Mouse (Mus musculus) cerebellum, postnatal 4 days (tissue): ENCODE measurements around the gene Sys1.

Experiments
- DNase-seq, 2 experiments: peaks; one replicate each; pipeline ENCODE4 v3.0.0; 2022; ENCODE audit warnings: low spot score in 2 of 2, mixed read lengths in 1 of 2

Sys1 gene

DNA sequence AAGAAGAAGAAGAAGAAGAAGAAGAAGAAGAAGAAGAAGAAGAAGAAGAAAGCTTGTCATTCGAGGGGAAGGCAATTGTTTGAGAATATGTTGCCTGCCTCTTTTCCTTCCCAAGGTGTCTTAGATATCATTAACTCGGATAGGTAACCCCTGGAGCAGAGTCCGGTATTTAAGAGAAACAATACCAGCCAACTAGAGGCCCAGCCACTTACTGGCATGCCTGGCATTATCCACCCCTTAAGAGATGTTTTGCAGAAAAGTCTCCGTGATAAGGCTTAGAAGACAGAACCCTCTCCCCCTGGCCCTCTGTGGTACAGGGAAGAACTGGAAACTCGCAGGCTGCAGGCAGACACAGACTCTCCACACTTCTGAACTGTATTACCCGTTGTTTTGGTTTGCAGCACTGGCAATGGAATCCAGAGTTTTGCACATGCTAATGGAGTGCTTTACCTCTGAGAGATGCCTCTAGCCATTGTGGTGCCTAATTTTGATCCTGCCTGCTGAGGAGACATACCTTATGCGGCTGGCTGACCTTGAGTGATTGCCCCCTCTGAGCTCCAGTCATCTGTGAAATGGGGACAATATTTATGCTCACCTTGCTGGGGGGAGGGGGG, 2.8 kb upstream of the Sys1 start:
- no peak for DNase-seq

DNA sequence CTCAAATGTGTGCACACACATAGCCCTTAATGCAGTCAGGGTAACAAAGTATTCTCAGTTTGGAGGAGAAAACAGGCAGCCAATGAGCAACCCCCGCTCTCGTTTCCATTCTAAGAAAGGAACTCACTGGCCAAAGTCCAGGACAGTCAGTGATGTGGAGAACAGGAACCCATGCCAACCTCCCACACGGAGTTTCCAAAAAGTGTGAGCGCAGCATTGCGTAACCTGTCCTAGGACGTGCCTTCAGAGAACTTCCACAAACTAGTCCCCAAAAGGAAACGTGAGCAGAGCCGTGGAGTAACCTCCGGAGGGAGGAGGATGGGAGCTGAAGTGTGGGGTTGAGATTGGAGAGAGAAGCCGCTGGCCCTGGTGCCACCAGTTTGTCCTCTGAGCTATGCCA, 1.9 kb upstream of the Sys1 start:
- no peak for DNase-seq

GRCm38 (mm10) chr2:164455421-164456190, 1.2 kb upstream of the Sys1 start:
- no peak for DNase-seq

GRCm38 (mm10) chr2:164456413-164456812, 351 bp upstream of the Sys1 start:
- no peak for DNase-seq

DNA sequence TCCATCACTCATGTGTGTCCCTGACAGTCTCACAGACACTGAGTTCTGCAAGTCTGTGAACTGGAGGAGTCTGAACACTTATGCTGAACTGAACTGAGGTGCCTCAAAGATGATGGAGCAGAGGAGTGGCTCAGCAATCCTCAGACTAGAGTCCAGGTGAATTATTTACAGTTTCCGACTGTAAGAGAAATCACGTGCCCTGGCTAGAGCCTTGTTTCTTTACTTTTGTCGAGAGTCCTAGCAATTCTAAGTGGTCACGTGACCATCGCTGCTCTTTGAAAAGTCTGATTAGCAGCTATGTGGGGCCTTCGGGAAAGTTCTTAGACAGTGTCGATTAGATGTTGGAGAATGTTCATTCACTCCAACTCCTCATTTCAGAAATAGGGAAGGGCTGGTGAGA, 1.2 kb downstream of the Sys1 start:
- DNase-seq, result no peak

DNA sequence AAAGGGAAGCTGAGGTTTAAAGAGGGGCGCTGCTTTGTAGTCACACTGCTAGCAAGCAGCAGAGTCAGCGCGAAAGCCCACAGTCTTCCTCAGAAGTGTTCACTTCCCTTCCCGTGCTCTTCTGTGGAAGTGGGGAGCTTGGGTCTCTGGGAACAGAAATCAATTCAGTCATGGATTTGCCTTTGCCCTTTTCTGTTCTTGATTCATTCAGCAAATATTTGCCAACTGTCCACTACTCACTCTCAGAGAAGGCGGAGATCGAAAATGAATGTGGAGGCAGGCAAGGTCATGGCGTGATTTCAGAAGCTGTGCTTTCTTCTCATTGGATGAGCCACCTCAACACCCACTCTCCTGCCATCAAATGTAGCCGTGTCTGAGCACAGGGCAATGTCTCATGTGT, 1.8 kb downstream of the Sys1 start:
- DNase-seq, result no peak

DNA sequence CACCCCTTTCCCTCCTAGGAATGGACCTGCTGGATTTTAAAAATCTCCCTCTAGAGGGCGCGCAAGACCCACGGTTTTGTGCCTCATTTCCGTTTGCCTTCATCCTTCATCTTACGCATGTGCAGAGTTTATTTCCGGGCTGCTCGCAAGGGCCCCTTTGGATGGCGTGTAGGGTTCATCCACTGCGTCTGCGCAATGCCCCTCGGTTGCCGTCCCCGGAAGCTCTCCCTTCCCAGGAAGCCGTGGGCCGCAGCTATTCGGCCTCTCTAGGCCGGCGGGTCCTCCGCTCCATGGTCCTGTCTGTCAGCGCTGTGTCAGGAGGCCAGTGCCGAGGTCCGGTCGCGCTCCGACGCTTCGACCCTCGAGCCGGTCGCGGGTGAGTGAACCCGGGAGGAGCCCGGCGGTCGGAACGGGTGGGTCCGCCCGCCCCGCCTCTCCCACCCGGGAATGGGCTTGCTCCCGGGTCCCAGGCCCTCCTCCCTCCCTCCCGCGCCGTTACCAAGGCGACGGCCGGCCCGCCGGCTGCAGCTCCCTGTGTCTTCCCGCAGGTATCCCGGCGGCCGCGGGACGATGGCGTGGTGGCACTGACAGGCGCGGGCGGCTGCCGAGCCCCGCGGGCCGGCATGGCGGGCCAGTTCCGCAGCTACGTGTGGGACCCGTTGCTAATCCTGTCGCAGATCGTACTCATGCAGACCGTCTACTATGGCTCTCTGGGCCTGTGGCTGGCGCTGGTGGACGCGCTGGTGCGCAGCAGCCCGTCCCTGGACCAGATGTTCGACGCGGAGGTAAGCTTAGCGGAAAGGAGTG, 4.2 kb downstream of the Sys1 start, which contains the start of gene Gm20458:
TSS of gene Gm20458 (plus strand) at position 223 of the 807 bp plus-strand sequence.
- DNase-seq, result peak; percentile 80 to 93

DNA sequence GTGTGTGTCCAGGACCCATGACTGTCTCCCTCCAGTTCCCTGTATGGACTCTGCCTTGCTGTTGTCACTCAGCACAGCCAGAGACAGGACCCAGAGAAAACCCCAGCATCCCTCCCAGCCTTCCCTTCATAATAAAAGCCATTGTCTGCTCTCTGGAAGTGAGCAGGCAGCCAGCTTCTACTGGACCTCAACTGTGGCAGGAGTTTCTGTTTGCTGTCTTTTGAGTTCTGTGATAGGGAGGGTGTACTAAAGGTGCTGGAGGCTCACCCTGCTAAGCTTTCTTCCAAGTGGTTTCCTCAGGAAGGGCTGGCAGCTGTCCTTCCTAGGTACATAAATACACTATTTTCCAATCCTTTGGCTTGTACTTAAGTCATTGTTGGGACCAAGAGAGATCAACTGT, 8.4 kb downstream of the Sys1 start:
- no peak for DNase-seq

- DNase-seq, result no peak
Measured at GRCm38 (mm10) chr2:164466787-164467186, 10.0 kb downstream of the Sys1 start.

DNA sequence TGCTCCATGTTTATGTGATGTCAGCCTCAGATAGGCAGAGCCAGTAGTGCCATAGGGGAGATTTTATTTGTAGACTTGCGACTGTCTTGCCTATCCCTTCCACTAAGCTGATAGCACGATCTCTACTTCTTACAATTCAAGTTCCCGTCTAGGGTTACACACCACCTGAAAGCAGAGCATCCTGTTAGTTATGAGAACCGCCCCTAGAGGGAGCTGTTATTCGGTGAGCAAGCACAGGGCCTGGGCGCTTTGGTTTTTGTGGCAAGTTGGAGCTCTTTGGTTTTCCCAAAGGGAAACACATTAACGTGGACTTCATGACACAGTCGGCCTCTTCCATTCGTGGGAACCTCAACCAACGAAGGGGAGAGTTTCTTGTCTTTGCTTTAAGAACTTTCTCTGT, 13.5 kb downstream of the Sys1 start:
- peak in 1 of 2 experiments; percentile 53 for DNase-seq

DNA sequence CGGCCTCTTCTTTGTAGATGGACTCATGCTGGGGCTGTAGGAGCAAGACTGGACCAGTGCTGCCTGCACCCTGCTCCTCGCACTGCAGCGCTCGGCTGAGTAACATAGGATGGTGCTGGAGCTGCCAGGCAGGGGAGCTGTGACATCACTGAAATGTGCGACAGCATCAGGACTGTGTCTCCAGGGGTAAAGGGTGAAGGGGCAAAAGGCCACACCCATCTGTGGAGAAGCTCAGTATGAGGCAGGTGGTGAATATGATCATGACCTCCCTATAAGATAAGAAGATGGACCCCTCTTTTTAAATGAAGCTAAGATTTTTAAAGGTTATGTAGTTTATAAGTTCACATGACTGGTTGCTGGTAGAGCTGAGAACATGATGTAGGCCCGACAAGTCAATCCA, 16.9 kb downstream of the Sys1 start, which contains the start of gene Trp53tg5:
TSS of gene Trp53tg5 (minus strand) at position 101 of the 400 bp plus-strand sequence.
- DNase-seq, result no peak

- no peak for DNase-seq
Measured at GRCm38 (mm10) chr2:164485681-164486257, 29.0 kb downstream of the Sys1 start, which contains the start of gene Dbndd2. Dbndd2 (plus strand) TSS chr2:164486106.

GRCm38 (mm10) chr2:164486258-164487114, 29.7 kb downstream of the Sys1 start:
- DNase-seq, result peak in 1 of 2 experiments; percentile 54

DNA sequence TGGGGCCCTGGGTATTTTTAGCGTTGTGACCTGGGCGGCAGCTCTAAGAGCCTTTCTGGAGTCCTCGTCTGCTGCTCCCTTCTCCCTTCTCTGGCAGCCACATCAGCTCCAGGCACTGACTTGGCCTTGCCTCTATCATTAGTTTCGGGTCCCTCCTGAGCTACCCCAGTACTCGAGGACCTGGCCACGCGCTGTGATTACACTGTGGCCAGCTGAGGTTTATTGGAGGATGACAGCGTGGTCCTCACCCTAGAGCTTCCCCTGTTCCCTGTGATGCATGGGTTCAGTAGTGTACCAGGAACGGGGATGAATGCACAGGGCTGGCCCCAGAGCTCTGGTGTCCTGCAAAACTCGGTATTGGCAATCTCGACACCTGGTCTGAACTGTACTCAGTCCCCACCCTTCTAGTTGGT, 30.4 kb downstream of the Sys1 start:
- no peak for DNase-seq

- peak in 1 of 2 experiments; percentile 72 for DNase-seq
Measured at GRCm38 (mm10) chr2:164487812-164488211, 31.0 kb downstream of the Sys1 start.

- DNase-seq, result peak in 1 of 2 experiments; percentile 26
Measured at GRCm38 (mm10) chr2:164494126-164494525, 37.4 kb downstream of the Sys1 start.

DNA sequence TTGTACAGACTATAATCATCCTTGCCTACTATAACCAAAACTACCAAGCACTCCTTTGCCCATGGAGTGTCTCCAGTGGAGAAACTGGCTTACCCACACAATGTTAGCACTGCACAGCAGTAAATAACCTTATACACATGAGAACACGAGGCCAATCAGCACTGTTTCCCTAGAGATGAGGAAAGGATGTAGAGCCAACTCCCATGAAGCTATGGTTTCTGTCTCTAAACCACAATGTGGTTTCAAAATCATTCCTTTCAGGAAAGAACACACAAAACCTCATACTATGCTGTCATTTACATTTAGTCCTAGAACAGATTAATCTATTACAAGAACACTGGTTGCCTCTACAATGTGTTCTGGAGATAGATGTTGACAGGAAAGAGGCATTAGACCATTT, 39.6 kb downstream of the Sys1 start:
- DNase-seq, result no peak

DNA sequence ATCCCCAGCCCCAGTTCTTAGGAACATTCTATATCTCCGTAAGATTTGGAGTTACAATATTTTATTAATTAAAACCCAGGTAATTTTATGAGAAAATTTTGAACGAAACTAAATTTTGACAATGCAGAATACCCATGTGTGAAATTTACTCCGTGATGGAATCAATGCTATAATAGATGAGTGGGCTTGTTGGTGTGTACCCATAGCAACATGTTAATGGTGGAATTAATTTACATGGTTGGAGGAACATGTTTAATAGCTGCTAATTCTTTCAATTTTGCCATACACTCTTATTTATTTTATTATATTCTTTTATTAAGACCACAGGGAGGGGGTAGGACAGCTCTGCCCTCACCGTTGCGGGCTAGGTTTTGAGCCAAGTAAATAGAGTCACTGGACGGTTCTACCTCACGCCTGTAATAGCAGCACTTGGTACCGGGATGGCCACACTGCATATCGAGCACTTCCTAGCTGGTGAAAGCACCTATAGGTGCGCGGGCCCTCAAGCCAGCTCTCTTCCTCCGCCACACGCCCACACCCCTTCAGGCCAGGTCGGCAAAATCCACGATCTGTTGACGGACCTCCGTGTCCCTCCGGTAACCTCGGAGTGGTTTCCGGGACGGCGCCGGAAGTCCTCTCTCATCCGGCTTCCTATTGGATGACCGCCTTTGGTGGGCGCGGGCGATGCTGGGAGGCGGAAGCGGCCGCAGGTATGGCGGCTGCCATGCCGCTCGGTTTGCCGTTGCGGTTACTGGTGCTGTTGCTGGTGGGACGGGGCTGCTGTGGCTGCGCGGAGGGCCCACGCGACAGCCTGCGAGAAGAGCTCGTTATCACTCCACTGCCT, 40.3 kb downstream of the Sys1 start, which contains the start of gene Pigt:
TSS of gene Pigt (plus strand) at position 674 of the 844 bp plus-strand sequence.
- DNase-seq, result peak; percentile 66 to 82

GRCm38 (mm10) chr2:164497691-164498268, 41.0 kb downstream of the Sys1 start:
- DNase-seq, result no peak
